Mouse (Mus musculus) liver, embryonic 14 days (tissue): Measurements from ENCODE around the gene Gm12169. TPM values are rescaled to one million over a fixed set of nuclear protein-coding genes. Genes with fewer than 3 reads are reported as not detected.

Experiments used
- polyA plus RNA-seq: library from polyadenylated mRNA; depleted of rRNA; stranded (reverse); fragments of >200 nt; gene quantifications from 2 replicates; pipeline ENCODE4 v1.2.3, GENCODE M21; 2012; rRNA removed

Gm12169 gene
- polyA plus RNA-seq, result not detected in 2 replicates

DNA sequence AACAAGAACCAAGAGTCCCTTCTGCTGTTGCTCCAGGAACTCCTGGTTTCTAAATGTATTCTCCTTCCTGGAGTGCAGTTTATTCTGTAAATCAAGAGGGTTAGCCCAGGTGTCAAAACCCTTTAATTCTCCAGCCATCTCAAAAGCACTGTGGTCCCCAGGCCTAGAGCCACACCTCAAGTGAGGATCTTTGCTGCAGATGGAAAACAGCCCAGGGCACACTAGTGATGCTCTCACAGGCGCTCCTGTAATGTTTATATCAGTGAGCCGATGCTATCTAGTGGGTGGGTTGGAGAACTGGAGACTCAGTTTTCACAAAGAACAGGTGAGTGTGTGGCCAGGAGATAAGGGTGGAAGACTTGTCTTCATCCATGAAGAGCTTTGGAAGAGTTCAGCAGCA is at the start of gene Gm12169:
TSS of gene Gm12169 (plus strand) at position 301 of the 400 bp plus-strand sequence.

DNA sequence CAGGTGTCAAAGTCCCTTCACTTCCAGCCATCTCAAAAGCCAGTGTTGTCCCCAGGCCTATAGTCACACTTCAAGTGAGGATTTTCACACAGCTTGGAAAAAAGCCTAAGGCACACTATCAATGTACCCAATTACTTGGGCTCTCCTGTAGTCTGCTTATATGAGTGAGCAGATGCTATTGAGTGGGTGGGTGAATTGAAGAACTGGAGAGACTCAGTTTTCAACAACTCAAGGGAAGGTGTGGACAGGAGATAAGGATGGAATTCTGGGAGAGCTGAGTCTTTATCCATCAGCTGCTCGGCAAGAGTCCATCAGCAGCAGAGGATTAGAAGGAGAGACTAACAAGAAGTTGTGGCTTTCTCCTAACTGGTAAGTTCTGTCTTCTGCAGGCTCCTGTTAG is 47.3 kb downstream of the Gm12169 start, which contains the start of gene BC053393:
TSS of gene BC053393 (plus strand) at position 210 of the 400 bp plus-strand sequence.

Other genes starting within 250 kb of the Gm12169 start
- gene Cyfip2, start 211.4 kb upstream of the Gm12169 start, polyA plus RNA-seq, result 1.2 and 1.9 TPM in 2 replicates
- 0.03 and 0.05 TPM in 2 replicates for gene Itk, start 134.7 kb upstream of the Gm12169 start, polyA plus RNA-seq
- gene Fam71b, start 127.7 kb upstream of the Gm12169 start, polyA plus RNA-seq, result 0.02 TPM in 2 replicates
- 28.9 and 30.9 TPM in 2 replicates for gene Med7, start 87.3 kb upstream of the Gm12169 start, polyA plus RNA-seq
- gene Havcr2, start 69.3 kb upstream of the Gm12169 start, polyA plus RNA-seq, result 0.16 and 0.17 TPM in 2 replicates
- not detected in 2 replicates for gene BC053393, start 47.3 kb downstream of the Gm12169 start, polyA plus RNA-seq
- not detected in 2 replicates for gene Dppa1, start 105.0 kb downstream of the Gm12169 start, polyA plus RNA-seq
- gene Timd2, start 182.8 kb downstream of the Gm12169 start, polyA plus RNA-seq, result 22.5 and 30.2 TPM in 2 replicates
- 0.01 and 0.07 TPM in 2 replicates for gene Havcr1, start 210.9 kb downstream of the Gm12169 start, polyA plus RNA-seq